Mouse (Mus musculus): ENCODE measurements at regions not wholly inside any gene's neighbourhood (a gene's known extent, or its start where the extent isn't known, plus 50 kb on each side); places are given as distances from the start of the nearest gene placed in this dataset.

DNA sequence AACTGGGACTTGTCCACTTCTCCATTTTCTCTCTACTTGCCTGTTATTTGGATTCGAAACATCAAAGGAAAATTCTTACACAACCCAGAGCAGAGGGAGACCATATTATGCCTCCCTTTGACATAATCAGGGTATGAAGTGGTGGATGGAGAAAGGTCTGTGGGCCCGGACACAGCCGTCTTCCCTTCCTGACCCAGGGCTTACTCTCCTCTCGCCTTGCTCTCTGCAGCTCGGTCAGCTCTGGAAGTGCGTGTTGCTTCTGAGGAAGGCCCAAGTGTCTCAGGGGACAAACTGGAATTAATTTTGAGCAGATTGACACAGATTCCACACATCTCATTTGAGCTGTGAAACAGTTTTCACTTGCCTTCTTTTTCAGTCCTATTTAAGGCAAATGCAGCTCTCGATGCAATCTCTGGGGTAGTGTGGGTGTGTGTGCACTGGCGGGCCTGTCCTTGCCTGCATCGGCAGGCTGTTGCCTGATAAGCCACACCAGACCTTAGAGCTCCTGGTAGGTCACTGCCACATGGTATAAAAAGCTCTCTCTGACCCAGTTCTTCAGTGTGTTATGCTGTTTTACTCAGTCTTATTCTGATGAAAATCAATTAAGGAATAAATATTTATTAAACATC, 72.4 kb upstream of the Pgrmc2 start:
- TF ChIP-seq EP300 (IDR thresholded peaks at IDR 0.05; ENCODE audit: insufficient read depth, low read depth, low read length): no peak
- TF ChIP-seq POLR2A (IDR thresholded peaks at IDR 0.05; ENCODE audit: insufficient read depth, low read length): no peak
